Mouse (Mus musculus): ENCODE data around the gene Slc6a4.

The Slc6a4 gene

GRCm38 (mm10) chr11:76997916-76998704 lies at the start of gene Slc6a4:
TSS of gene Slc6a4 (plus strand) at chr11:76998603.
- no peak for DNase-seq (ENCODE audit: low spot score)

- no peak for DNase-seq (ENCODE audit: low spot score)
Observed at GRCm38 (mm10) chr11:76953536-76953935, 44.9 kb upstream of the Slc6a4 start.

GRCm38 (mm10) chr11:76965703-76966102 lies 32.7 kb upstream of the Slc6a4 start:
- no peak for DNase-seq (ENCODE audit: low spot score)

- no peak for DNase-seq (ENCODE audit: low spot score)
Observed at GRCm38 (mm10) chr11:76970328-76970727, 28.1 kb upstream of the Slc6a4 start.

- DNase-seq (ENCODE audit: low spot score) = no peak
Observed at GRCm38 (mm10) chr11:76974680-76975319, 23.6 kb upstream of the Slc6a4 start.

- DNase-seq (ENCODE audit: low spot score) = no peak
Observed at GRCm38 (mm10) chr11:76981570-76982141, 16.7 kb upstream of the Slc6a4 start.

GRCm38 (mm10) chr11:76982415-76982814 lies 16.0 kb upstream of the Slc6a4 start:
- DNase-seq (ENCODE audit: low spot score) = no peak

GRCm38 (mm10) chr11:76983641-76984040 lies 14.8 kb upstream of the Slc6a4 start:
- no peak for DNase-seq (ENCODE audit: low spot score)

GRCm38 (mm10) chr11:76984173-76984572 lies 14.2 kb upstream of the Slc6a4 start:
- DNase-seq (ENCODE audit: low spot score) = no peak

GRCm38 (mm10) chr11:76990839-76991238 lies 7.6 kb upstream of the Slc6a4 start:
- DNase-seq (ENCODE audit: low spot score) = no peak

- no peak for DNase-seq (ENCODE audit: low spot score)
Observed at GRCm38 (mm10) chr11:76992886-76993285, 5.5 kb upstream of the Slc6a4 start.

GRCm38 (mm10) chr11:76995966-76996672 lies 2.3 kb upstream of the Slc6a4 start:
- no peak for DNase-seq (ENCODE audit: low spot score)

GRCm38 (mm10) chr11:76997305-76997704 lies 1.1 kb upstream of the Slc6a4 start:
- DNase-seq (ENCODE audit: low spot score) = peak; percentile 82

GRCm38 (mm10) chr11:76998705-76999226 lies 363 bp downstream of the Slc6a4 start:
- DNase-seq (ENCODE audit: low spot score) = no peak

GRCm38 (mm10) chr11:77000741-77001140 lies 2.3 kb downstream of the Slc6a4 start:
- no peak for DNase-seq (ENCODE audit: low spot score)

- DNase-seq (ENCODE audit: low spot score) = no peak
Observed at GRCm38 (mm10) chr11:77002361-77002760, 4.0 kb downstream of the Slc6a4 start.

GRCm38 (mm10) chr11:77005881-77006280 lies 7.5 kb downstream of the Slc6a4 start:
- DNase-seq (ENCODE audit: low spot score) = no peak

- DNase-seq (ENCODE audit: low spot score) = no peak
Observed at GRCm38 (mm10) chr11:77006616-77007015, 8.2 kb downstream of the Slc6a4 start.

- no peak for DNase-seq (ENCODE audit: low spot score)
Observed at GRCm38 (mm10) chr11:77009069-77010025, 10.9 kb downstream of the Slc6a4 start.

- no peak for DNase-seq (ENCODE audit: low spot score)
Observed at GRCm38 (mm10) chr11:77010762-77011475, 12.5 kb downstream of the Slc6a4 start.

Measured in urinary bladder, postnatal 14 days (tissue).